Mouse (Mus musculus) A20 (cell line): Measurements from ENCODE around the gene Pbrm1.

ENCODE experiments used
- DNase-seq: peaks from one replicate; pipeline ENCODE4 v3.0.0-alpha.2; 2011; ENCODE audit warnings: low read depth, low spot score

Pbrm1 gene

DNA sequence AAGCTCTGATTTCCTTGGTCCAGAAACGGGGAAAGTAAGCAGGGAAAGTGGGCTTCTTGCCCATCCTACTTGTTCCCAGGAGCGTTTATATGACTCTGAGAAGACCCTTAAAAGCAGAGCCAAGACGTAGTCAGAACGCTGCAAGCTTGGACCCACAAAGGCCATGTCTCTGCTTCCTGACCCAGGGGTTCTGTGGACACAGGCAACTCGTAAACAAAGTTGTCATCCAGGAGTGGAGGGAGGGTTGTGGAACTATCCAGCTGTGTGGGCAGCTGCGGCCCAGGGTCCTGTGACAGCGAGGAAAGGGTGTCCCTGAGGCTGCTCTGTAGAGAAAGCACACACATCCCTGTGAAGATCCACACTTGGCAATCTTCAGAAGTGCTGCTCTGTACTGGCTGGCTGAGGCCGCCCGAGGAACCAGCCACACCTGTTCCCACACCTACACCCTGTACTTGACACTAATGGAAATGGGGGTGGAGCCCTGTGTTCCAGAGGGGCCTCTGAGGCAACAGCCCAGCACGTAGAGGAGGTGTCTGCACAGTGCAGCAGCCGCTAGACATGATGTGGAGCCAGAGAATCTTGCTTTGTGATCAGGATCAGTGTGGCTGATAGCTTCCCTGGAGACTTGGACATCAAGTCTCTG is 114.2 kb downstream of the Pbrm1 start:
- DNase-seq: no peak

- DNase-seq: no peak
Measured at GRCm38 (mm10) chr14:31134015-31135000, 115.4 kb downstream of the Pbrm1 start.

DNA sequence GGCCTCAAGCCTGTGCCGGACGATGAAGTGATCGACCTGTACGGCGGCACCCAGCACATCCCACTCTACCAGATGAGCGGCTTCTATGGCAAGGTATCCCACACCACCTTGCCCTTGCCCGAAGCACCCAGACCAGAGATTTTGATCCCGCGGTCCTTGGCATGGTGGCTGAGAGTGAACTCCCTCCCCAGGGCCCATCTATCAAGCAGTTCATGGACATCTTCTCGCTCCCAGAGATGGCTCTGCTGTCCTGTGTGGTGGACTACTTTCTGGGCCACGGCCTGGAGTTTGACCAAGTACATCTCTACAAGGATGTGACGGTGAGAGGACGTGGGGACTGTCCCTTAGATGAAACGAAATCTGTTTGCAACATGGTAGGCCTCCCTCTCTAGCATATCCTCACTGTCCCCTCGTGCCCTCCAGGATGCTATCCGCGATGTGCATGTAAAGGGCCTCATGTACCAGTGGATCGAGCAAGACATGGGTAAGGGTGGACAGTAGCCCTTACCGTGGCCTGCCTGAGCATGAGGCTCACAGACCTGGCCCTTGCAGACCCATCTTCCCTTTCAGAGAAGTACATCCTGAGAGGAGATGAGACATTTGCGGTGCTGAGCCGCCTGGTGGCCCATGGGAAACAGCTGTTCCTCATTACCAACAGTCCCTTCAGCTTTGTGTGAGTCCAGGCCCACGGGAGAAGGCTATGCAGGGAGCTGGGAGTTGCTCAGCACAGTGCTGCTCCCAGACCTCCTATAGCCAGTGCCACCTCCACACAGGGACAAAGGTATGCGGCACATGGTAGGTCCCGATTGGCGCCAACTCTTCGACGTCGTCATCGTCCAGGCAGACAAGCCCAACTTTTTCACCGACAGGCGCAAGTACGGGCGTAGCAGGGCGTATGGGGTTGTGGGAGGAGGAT is 116.8 kb downstream of the Pbrm1 start:
- no peak for DNase-seq

DNA sequence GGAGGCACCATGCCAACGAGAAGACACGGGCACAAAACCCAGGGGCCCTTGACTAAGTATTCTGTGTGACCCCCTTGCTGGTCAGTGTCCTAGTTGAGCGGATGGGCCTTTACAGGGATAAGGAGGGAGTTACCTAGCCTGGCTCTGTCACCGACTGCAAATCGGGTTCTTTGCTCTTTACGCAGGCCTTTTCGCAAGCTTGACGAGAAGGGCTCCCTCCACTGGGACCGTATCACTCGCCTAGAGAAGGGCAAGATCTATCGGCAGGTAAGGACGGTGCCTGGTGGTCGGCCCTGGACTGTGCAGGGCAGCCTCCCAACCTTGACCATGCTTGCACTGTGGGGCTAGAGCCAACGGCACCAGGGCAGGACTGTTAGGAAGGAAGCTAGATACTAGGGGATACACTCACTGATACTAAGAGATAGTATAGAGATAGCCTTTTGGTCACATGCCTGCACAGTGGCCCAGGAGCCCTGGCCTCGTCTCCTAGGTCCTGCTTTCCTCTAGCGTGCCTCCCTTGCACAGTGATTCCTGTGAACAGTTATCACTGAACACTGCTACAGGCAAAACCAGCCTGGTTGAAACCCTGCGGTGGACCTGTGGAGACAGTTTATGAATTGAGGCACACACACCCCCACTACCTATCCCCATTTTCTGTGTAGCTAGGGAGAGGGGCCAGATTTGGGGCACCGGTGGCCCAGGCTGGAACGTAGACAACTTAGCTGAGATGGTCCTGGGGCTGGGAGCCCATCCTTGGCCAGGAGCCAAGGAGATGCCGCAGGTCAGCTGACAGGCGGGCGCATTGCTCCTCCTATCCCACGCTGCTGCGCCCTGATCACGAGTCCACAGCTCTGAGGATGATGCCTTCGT is 117.7 kb downstream of the Pbrm1 start:
- DNase-seq: no peak

GRCm38 (mm10) chr14:31137281-31137595 is 118.3 kb downstream of the Pbrm1 start:
- DNase-seq: no peak

DNA sequence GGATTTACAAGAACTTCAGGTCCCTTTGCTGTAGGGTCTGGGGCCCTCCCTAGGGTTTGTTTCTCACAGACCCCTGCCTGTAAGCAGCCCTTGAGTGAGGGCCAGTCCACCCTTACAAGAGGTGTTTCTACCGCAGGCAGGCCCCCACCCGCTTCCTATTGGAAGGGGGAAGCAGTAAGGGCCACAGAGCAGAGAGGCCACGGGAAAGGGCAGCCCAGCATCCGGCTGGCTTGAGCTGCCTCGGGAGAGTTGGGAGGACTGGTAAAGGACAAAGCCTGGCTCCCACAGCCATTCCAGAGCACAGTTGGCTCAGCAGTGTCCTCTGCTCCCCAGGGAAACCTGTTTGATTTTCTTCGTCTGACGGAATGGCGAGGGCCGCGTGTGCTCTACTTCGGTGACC is 118.9 kb downstream of the Pbrm1 start:
- no peak for DNase-seq

DNA sequence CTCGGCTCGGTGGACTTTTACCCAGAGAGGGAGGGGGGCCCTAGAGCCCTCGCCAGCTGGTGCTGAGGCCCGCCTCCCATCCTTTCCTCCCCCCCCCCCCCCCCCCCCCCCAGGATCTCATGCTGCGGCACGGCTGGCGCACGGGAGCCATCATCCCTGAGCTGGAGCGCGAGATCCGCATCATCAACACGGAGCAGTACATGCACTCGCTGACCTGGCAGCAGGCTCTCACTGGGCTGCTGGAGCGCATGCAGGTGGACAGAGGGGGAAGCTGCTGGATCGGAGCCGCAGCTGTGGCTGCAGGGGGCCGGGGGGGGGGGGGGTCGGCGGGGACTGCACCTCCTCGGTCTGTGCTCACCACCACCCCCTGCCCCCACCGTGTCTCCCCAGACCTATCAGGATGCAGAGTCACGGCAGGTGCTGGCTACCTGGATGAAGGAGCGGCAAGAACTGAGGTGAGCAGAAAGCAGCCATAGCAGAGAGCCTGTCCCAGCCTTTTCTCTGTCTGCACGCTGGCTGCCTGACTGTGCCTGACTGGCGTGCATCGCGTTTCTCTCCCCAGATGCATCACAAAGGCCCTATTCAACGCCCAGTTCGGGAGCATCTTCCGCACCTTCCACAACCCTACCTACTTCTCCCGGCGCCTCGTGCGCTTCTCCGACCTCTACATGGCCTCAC is 119.4 kb downstream of the Pbrm1 start:
- DNase-seq: no peak

DNA sequence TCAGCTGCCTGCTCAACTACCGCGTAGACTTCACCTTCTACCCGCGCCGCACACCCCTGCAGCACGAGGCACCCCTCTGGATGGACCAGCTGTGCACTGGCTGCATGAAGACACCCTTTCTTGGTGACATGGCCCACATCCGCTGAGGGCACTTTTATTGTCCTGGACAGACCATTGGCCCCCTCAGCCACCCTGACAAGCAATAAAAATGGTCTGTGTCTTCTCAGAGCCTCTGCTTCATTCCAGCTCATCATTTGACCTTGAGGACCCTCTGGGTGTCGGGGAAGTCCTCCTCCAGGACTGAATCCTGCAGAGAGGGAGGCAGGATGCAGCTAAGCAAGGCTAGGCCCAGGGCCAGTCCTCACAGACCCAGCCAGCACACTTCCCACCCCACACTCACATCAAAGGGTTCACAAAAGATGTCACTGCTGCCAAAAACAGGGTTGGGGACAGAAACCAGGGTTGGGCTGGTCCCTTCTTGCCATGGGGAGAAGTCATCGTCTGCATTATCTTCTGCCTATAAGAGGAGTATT is 120.0 kb downstream of the Pbrm1 start:
- no peak for DNase-seq

GRCm38 (mm10) chr14:31139666-31140065 is 120.7 kb downstream of the Pbrm1 start:
- no peak for DNase-seq

GRCm38 (mm10) chr14:31140141-31140540 is 121.2 kb downstream of the Pbrm1 start:
- DNase-seq: no peak

DNA sequence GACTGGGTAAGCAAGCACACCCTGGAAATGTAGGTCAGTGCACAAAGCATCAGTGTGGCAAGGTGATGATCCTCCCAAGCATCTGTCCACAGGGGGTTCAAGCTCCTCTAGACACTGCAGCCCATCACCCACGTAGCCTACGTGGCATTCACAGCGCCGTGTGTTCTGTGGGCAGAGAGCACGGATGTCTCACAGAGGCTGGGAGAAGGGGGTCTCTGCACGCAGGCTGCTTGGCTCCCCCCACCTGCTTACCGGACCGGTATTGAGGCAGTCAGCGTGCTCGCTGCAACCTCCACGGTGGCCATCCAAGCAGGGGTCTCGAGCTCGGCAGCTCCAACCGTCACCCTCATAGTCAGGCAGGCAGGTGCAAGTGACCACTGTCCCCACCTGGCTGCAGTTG is 122.1 kb downstream of the Pbrm1 start:
- no peak for DNase-seq

DNA sequence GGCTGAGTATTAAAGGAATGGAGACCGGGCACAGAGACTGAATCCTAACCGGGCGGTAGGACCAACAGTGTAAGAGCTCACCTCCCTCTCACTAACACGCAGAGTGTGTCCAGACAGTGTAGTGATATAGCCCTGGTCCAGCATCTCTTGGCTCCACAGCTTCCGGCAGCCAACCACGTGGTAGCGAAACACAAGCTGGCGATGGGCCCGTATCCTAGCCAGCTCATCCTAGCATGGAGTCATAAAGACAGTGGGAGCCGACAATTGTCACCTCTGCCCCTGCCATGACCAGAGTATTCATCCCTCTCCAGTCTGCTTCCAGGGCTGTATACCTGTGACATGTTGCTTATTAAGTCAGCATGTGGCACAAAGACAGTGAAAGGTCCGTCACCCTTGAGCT is 126.8 kb downstream of the Pbrm1 start:
- DNase-seq: no peak

DNA sequence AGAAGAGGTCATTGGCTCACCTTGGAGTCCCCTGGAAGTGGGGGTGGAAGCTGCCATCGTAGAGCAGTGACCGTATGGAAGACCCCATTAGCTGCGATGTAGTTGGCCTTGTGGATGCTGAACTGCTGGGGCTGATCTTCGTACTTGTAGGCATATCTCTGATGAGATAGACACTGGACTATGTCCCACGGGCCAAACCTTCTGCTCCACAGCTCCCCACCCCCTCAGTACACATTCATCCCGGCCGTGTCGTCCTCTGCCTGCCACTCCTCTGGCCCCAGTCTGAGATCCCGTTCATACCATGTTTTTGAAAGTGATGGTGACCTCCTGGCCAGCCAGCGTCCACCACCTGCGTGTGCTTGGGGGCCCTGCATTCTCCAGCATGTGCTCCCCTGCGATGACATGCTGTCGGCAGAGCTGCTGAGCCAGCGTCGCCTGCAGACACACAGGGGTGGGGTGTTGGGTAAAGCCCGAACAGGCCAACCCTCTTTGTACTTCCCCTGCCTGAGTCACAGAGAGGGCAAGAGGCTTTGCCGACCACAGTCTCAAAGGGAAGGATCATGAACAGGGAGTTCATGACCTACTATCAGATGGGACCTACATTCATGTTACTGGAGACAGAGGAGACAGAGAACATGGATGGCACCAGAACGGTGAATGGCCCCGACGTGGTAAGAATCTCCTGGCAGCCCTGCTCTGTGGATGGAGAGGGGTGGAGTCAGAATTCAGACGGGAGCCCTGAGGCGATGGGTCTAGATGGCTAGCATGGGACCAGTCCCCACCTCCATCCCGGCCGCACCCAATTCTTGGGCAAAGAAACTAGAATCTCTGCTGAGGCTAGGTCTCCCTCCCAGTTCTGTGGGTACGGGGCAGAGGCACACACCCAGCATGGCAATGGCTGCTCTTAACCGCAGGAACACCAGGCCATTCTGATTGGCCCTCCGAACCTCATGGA is 141.5 kb downstream of the Pbrm1 start:
- peak; percentile 26 for DNase-seq

DNA sequence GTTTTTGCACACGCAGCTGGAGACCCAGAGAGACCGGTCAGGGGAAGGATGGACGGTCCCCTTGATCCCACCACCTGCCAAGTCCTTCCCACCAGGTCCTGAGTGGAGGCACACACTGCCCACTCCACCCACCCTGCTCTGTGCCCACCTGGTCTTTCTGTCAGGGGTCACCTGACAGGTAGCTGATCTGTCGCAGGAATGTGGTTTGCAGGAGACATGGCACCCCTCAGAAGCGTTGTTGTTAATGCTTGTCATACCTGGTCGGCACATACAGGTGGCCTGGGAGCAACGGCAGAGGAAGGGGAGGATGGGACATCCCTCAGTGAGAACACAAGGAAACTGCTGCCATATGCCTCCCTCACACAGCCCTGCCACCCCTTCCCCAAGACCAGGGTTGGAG is 142.3 kb downstream of the Pbrm1 start:
- no peak for DNase-seq

DNA sequence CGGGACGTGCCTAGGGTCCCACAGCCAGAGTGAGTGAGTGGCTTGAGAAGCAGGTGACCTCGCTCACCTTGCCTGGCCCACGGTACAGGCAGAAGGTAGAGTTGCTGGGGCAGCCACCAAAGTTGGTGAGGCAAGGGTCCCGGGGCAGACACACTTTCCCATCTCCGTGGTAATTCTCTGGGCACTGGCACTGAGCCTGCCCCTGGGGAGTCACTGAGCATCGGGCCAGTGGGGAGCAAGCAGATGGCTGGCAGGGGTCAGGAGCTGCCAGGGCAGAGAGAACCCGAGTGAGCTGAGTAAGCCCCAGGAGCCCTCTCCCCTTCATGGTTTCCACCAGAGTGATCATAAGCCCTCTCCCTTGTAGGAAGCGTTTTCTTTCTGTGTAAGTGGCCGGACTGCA is 142.7 kb downstream of the Pbrm1 start:
- no peak for DNase-seq

- no peak for DNase-seq
Measured at GRCm38 (mm10) chr14:31164067-31164466, 145.1 kb downstream of the Pbrm1 start.

- no peak for DNase-seq
Measured at GRCm38 (mm10) chr14:31165010-31165409, 146.1 kb downstream of the Pbrm1 start.

GRCm38 (mm10) chr14:31165458-31165857 is 146.5 kb downstream of the Pbrm1 start:
- no peak for DNase-seq

DNA sequence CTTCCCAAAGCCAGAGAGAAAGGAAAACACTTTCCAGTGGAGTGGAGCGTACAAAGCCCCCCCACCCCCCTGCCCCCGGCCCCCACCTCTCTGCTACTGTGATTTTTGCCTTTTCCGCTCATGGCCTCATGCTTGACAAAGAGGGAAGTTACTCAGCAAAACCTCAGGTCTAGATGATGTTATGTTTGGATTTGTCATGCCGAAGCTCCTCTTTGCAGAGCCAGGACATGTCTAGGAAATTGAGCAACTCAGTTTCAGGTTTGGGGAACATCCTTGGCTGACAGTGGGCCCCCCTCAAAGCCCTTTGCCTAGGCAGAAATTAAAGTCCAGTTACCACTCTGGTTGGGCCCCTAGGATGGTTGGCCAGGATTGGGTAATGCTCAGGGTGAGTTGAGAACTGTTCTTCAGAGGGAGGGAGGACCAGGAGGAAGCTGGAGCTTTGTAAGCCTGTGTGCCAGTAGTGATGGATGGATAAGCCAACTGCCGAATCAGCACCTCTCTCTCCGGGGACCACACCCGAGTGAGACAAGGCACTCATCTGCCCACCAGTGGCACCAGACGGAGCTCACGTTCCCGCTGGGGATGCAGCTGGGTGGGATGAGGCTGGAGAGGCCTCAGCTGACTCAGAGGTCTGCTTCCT is 147.2 kb downstream of the Pbrm1 start:
- no peak for DNase-seq
